Mouse (Mus musculus): Measurements from ENCODE around the gene Efemp2.

GRCm38 (mm10) chr19:5485371-5485770 is 11.6 kb downstream of the Efemp2 start:
- TF ChIP-seq CTCF (IDR thresholded peaks at IDR 0.05; ENCODE audit: borderline replicate concordance, extremely low read depth, insufficient read depth, insufficient read length) (no peak), POLR2A (IDR thresholded peaks at IDR 0.05; ENCODE audit: borderline replicate concordance, extremely low read depth, insufficient read depth, insufficient read length, poor library complexity, severe bottlenecking) (no peak)

Data from brain, embryonic 14.5 days (tissue).